Mouse (Mus musculus): ENCODE measurements at regions not wholly inside any gene's neighbourhood (a gene's known extent, or its start where the extent isn't known, plus 50 kb on each side); places are given as distances from the start of the nearest gene placed in this dataset.
A peak's percentile ranks its signal among the peaks of the same experiment; 100 is the strongest.

GRCm38 (mm10) chr16:30784261-30784660 lies 184.7 kb downstream of the Fam43a start:
- Histone ChIP-seq H3K9me3 (no peaks in the 10 kb centered on the region), H3K36me3 (no peaks in the 10 kb centered on the region), H3K4me1 (no peaks in the 10 kb centered on the region), H3K4me2 (replicated peaks) (no peak overlapping the region), H3K27me3 (no peaks in the 10 kb centered on the region), H3K4me3 (no peak overlapping the region), H3K9ac (replicated peaks) (no peak overlapping the region), H3K27ac (replicated peaks) (no peak overlapping the region)
- 94% methylated on average over 5 of the region's 5 CpGs for WGBS
- no peak for ATAC-seq (ENCODE audit: low FRiP score, low read depth)

- no peak for ATAC-seq (ENCODE audit: low FRiP score, low read depth)
- no peaks in the 10 kb centered on the region for H3K36me3 ChIP-seq
- H3K9me3 ChIP-seq = no peaks in the 10 kb centered on the region
- no peak overlapping the region for H3K9ac ChIP-seq (replicated peaks)
- H3K4me3 ChIP-seq = no peak overlapping the region
- WGBS = 76% methylated on average over 1 of the region's 1 CpGs
- no peak overlapping the region for H3K4me2 ChIP-seq (replicated peaks)
- H3K27ac ChIP-seq (replicated peaks) = no peak overlapping the region
- 0 out of 2 replicates have a peak, but pooled peaks cover under 1% of the 10 kb centered on the region for H3K4me1 ChIP-seq
- H3K27me3 ChIP-seq = no peaks in the 10 kb centered on the region
Observed at GRCm38 (mm10) chr16:30784949-30785348, 185.4 kb downstream of the Fam43a start.

GRCm38 (mm10) chr16:30786060-30786459 lies 186.5 kb downstream of the Fam43a start:
- Histone ChIP-seq H3K9me3 (no peaks in the 10 kb centered on the region), H3K36me3 (no peaks in the 10 kb centered on the region), H3K4me2 (replicated peaks) (no peak overlapping the region), H3K4me3 (no peak overlapping the region), H3K9ac (replicated peaks) (no peak overlapping the region), H3K27me3 (no peaks in the 10 kb centered on the region), H3K27ac (replicated peaks) (no peak overlapping the region), H3K4me1 (peaks cover 12% of the 10 kb centered on the region)
- 90% methylated on average over 3 of the region's 3 CpGs for WGBS
- ATAC-seq (ENCODE audit: low FRiP score, low read depth) = no peak

- WGBS = 89% methylated on average over 1 of the region's 1 CpGs
- Histone ChIP-seq H3K9me3 (no peaks in the 10 kb centered on the region), H3K4me2 (replicated peaks) (no peak overlapping the region), H3K4me1 (peaks cover 15% of the 10 kb centered on the region), H3K27me3 (no peaks in the 10 kb centered on the region), H3K27ac (replicated peaks) (no peak overlapping the region), H3K4me3 (no peak overlapping the region), H3K9ac (replicated peaks) (no peak overlapping the region), H3K36me3 (no peaks in the 10 kb centered on the region)
- ATAC-seq (ENCODE audit: low FRiP score, low read depth) = no peak
Observed at GRCm38 (mm10) chr16:30787351-30787750, 187.8 kb downstream of the Fam43a start.

- Histone ChIP-seq H3K9me3 (no peaks in the 10 kb centered on the region), H3K27me3 (no peaks in the 10 kb centered on the region), H3K27ac (replicated peaks) (no peak overlapping the region), H3K4me3 (no peak overlapping the region), H3K4me1 (peaks cover 15% of the 10 kb centered on the region), H3K9ac (replicated peaks) (no peak overlapping the region), H3K4me2 (replicated peaks) (no peak overlapping the region), H3K36me3 (no peaks in the 10 kb centered on the region)
- 86% methylated on average over 11 of the region's 11 CpGs for WGBS
- no peak for ATAC-seq (ENCODE audit: low FRiP score, low read depth)
Observed at GRCm38 (mm10) chr16:30788321-30788781, 188.8 kb downstream of the Fam43a start.

- Histone ChIP-seq H3K4me2 (replicated peaks) (no peak overlapping the region), H3K27ac (replicated peaks) (no peak overlapping the region), H3K4me3 (no peak overlapping the region), H3K9me3 (no peaks in the 10 kb centered on the region), H3K27me3 (no peaks in the 10 kb centered on the region), H3K36me3 (no peaks in the 10 kb centered on the region), H3K9ac (replicated peaks) (no peak overlapping the region), H3K4me1 (peaks cover 15% of the 10 kb centered on the region)
- no peak for ATAC-seq (ENCODE audit: low FRiP score, low read depth)
- WGBS = 90% methylated on average over 15 of the region's 15 CpGs
Observed at GRCm38 (mm10) chr16:30788944-30789781, 189.6 kb downstream of the Fam43a start.

- Histone ChIP-seq H3K9me3 (no peaks in the 10 kb centered on the region), H3K27ac (replicated peaks) (no peak overlapping the region), H3K4me1 (peaks cover 15% of the 10 kb centered on the region), H3K4me2 (replicated peaks) (no peak overlapping the region), H3K4me3 (no peak overlapping the region), H3K27me3 (no peaks in the 10 kb centered on the region), H3K9ac (replicated peaks) (no peak overlapping the region), H3K36me3 (no peaks in the 10 kb centered on the region)
- no peak for ATAC-seq (ENCODE audit: low FRiP score, low read depth)
- 52% methylated on average over 3 of the region's 3 CpGs for WGBS
Observed at GRCm38 (mm10) chr16:30790036-30790435, 190.5 kb downstream of the Fam43a start.

- Histone ChIP-seq H3K4me1 (peaks cover 15% of the 10 kb centered on the region), H3K4me2 (replicated peaks) (no peak overlapping the region; the same call in 1 of the 2 replicates), H3K27ac (replicated peaks) (no peak overlapping the region), H3K9ac (replicated peaks) (no peak overlapping the region), H3K27me3 (no peaks in the 10 kb centered on the region), H3K36me3 (no peaks in the 10 kb centered on the region), H3K9me3 (no peaks in the 10 kb centered on the region), H3K4me3 (no peak overlapping the region)
- 30% methylated on average over 4 of the region's 4 CpGs for WGBS
- ATAC-seq (ENCODE audit: low FRiP score, low read depth) = peak; percentile 49; the same call in 1 of the 2 replicates
Observed at GRCm38 (mm10) chr16:30790551-30791001, 191.1 kb downstream of the Fam43a start.

- no peak for ATAC-seq (ENCODE audit: low FRiP score, low read depth)
- 78% methylated on average over 10 of the region's 10 CpGs for WGBS
Observed at GRCm38 (mm10) chr16:30791048-30791855, 191.7 kb downstream of the Fam43a start.

GRCm38 (mm10) chr16:30792738-30793377 lies 193.3 kb downstream of the Fam43a start:
- Histone ChIP-seq H3K4me3 (no peak overlapping the region), H3K9ac (replicated peaks) (no peak overlapping the region), H3K4me2 (replicated peaks) (no peak overlapping the region), H3K36me3 (no peaks in the 10 kb centered on the region), H3K4me1 (peaks cover 15% of the 10 kb centered on the region), H3K27ac (replicated peaks) (no peak overlapping the region), H3K27me3 (no peaks in the 10 kb centered on the region), H3K9me3 (no peaks in the 10 kb centered on the region)
- WGBS = 82% methylated on average over 11 of the region's 11 CpGs
- ATAC-seq (ENCODE audit: low FRiP score, low read depth) = no peak

More at GRCm38 (mm10) chr16:30791048-30791855, 191.7 kb downstream of the Fam43a start:
- H3K9ac ChIP-seq (replicated peaks) = no peak overlapping the region
- no peak overlapping the region; the same call in 1 of the 2 replicates for H3K4me2 ChIP-seq (replicated peaks)
- no peaks in the 10 kb centered on the region for H3K36me3 ChIP-seq
- H3K27ac ChIP-seq (replicated peaks) = no peak overlapping the region
- H3K9me3 ChIP-seq = no peaks in the 10 kb centered on the region
- no peak overlapping the region for H3K4me3 ChIP-seq
- peaks cover 15% of the 10 kb centered on the region for H3K4me1 ChIP-seq
- no peaks in the 10 kb centered on the region for H3K27me3 ChIP-seq

GRCm38 (mm10) chr16:30793378-30793753 lies 193.8 kb downstream of the Fam43a start:
- ATAC-seq (ENCODE audit: low FRiP score, low read depth) = no peak
- Histone ChIP-seq H3K4me3 (no peak overlapping the region), H3K9ac (replicated peaks) (no peak overlapping the region), H3K27me3 (no peaks in the 10 kb centered on the region), H3K4me2 (replicated peaks) (no peak overlapping the region), H3K27ac (replicated peaks) (no peak overlapping the region), H3K36me3 (no peaks in the 10 kb centered on the region), H3K4me1 (peaks cover 15% of the 10 kb centered on the region), H3K9me3 (no peaks in the 10 kb centered on the region)
- WGBS = 67% methylated on average over 9 of the region's 9 CpGs

Data from midbrain, embryonic 12.5 days (tissue).